Mouse (Mus musculus) Patski (cell line): ENCODE results near the gene Hcn4. TPM values are rescaled to one million over a fixed set of nuclear protein-coding genes. Genes with fewer than 3 reads are reported as not detected.

Source experiments
- ATAC-seq: fragments of 100-300 bp; one replicate; pipeline ENCODE4 v1.8.0; 2021
- CTCF ChIA-PET: fragments of 350-600 bp; sonication (Branson Sonifier 250); formaldehyde crosslinking; loops from one replicate; lab custom pipeline; 2022; ENCODE audit warnings: inconsistent platforms; lab: Charles Lee
- POLR2A ChIA-PET: fragments of 350-600 bp; sonication (Branson Sonifier 250); formaldehyde crosslinking; loops from one replicate; lab custom pipeline; 2022; ENCODE audit warnings: antibody characterized with exemption, inconsistent platforms; lab: Charles Lee
- DNase-seq: peaks from one replicate; pipeline ENCODE4 v3.0.0-alpha.2; 2011; ENCODE audit warnings: low read depth, low spot score
- H3K27me3 ChIP-seq: fragments of 371-371 bp; one replicate; pipeline ENCODE4 v1.5.1; 2021
- CTCF ChIP-seq: fragments of 100-300 bp; IDR thresholded peaks from one replicate; pipeline ENCODE4 v1.5.1; 2021
- in situ Hi-C: fragments of 300-500 bp; cut with MboI; formaldehyde crosslinking; loops from 3 replicates; pipeline ENCODE4 v1.11.1; 2018; ENCODE audit warnings: low pct_unique_long_range_greater_than_20kb, mixed read lengths
- polyA plus RNA-seq: library from polyadenylated mRNA; unstranded; gene quantifications from one replicate; pipeline ENCODE4 v1.2.3, GENCODE M21; 2021

The Hcn4 gene
- polyA plus RNA-seq, 1 experiment from 2014 or later: 0.03 TPM

- CTCF ChIA-PET: interaction anchor here (1.3 kb wide), 1 partner anchor 19 kb away, joined by 3 read pairs; no protein-coding TSS in a partner anchor
- in situ Hi-C loops: no loop called here
- H3K27me3 ChIP-seq: peaks cover 60% of the 10 kb centered on the region
Observed at GRCm38 (mm10) chr9:58847008-58847407, 23.8 kb downstream of the Hcn4 start.

GRCm38 (mm10) chr9:58847676-58848075 is 24.5 kb downstream of the Hcn4 start:
- CTCF ChIA-PET: interaction anchor here (1.3 kb wide), 1 partner anchor 20 kb away, joined by 3 read pairs; no protein-coding TSS in a partner anchor
- no peak for ATAC-seq
- POLR2A ChIA-PET: no interaction called here
- in situ Hi-C loops: no loop called here
- DNase-seq: no peak
- TF ChIP-seq CTCF: no peak
- peaks cover 60% of the 10 kb centered on the region for H3K27me3 ChIP-seq

More at GRCm38 (mm10) chr9:58847008-58847407, 23.8 kb downstream of the Hcn4 start:
- no peak for TF ChIP-seq CTCF
- ATAC-seq (no peak), DNase-seq (no peak)
- POLR2A ChIA-PET: no interaction called here

- DNase-seq: no peak
- no peak for TF ChIP-seq CTCF
- CTCF ChIA-PET: no interaction called here
- POLR2A ChIA-PET: no interaction called here
- peaks cover 55% of the 10 kb centered on the region for H3K27me3 ChIP-seq
- in situ Hi-C loops: loop anchor here (25.0 kb wide), 1 partner anchor 512 kb away; no protein-coding TSS in a partner anchor
- ATAC-seq: no peak
Observed at GRCm38 (mm10) chr9:58849576-58850315, 26.5 kb downstream of the Hcn4 start.

GRCm38 (mm10) chr9:58854931-58855330 is 31.7 kb downstream of the Hcn4 start:
- TF ChIP-seq CTCF: no peak
- DNase-seq (no peak), ATAC-seq (no peak)
- peaks cover 18% of the 10 kb centered on the region for H3K27me3 ChIP-seq
- in situ Hi-C loops: loop anchor here (25.0 kb wide), 1 partner anchor 518 kb away; no protein-coding TSS in a partner anchor
- ChIA-PET POLR2A (no interaction called here), CTCF (no interaction called here)

- POLR2A ChIA-PET: no interaction called here
- CTCF ChIA-PET: no interaction called here
- H3K27me3 ChIP-seq: peaks cover 3% of the 10 kb centered on the region
- DNase-seq (no peak), ATAC-seq (no peak)
- TF ChIP-seq CTCF: no peak
- in situ Hi-C loops: loop anchor here (25.0 kb wide), 1 partner anchor 522 kb away; no protein-coding TSS in a partner anchor
Observed at GRCm38 (mm10) chr9:58859080-58859635, 35.9 kb downstream of the Hcn4 start.

GRCm38 (mm10) chr9:58863826-58864225 is 40.6 kb downstream of the Hcn4 start:
- CTCF ChIA-PET: interaction anchor here (1.8 kb wide), 1 partner anchor 10 kb away, joined by 4 read pairs; no protein-coding TSS in a partner anchor
- TF ChIP-seq CTCF: no peak
- no peaks in the 10 kb centered on the region for H3K27me3 ChIP-seq
- DNase-seq (no peak), ATAC-seq (no peak)
- POLR2A ChIA-PET: interaction anchor here (0.6 kb wide), 1 partner anchor 38 kb away, joined by 3 read pairs; no protein-coding TSS in a partner anchor
- in situ Hi-C loops: loop anchor here (25.0 kb wide), 1 partner anchor 527 kb away; no protein-coding TSS in a partner anchor

DNA sequence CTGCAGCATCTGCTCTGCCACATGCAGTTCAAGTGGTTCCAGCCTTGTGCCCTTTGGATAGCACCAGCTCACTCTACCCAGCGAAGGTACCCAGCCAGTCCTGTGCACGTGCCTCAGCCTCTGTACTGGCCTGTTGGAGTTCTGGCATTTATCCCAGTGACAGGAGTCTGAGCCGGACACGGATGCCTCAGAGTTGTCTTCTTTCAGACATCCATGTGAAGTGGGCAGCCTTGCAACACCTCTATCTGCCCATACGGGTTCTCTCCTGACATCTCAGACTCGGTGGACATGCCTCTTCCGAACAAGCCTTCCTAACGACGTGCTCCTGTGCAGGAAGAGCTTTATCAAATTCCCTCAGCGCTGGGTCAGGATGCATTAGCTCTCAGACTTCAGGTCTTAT is 47.9 kb downstream of the Hcn4 start:
- TF ChIP-seq CTCF: no peak
- ATAC-seq (no peak), DNase-seq (no peak)
- H3K27me3 ChIP-seq: no peaks in the 10 kb centered on the region
- ChIA-PET POLR2A (no interaction called here), CTCF (no interaction called here)
- in situ Hi-C loops: loop anchor here (5.0 to 25.0 kb wide), 4 partner anchors 164 to 534 kb away; no protein-coding TSS in a partner anchor

GRCm38 (mm10) chr9:58873541-58874324 is 50.5 kb downstream of the Hcn4 start:
- TF ChIP-seq CTCF: peak; percentile 83
- DNase-seq (no peak), ATAC-seq (no peak)
- H3K27me3 ChIP-seq: no peaks in the 10 kb centered on the region
- ChIA-PET POLR2A (no interaction called here), CTCF (interaction anchor here (0.9 to 2.0 kb wide), 9 partner anchors 9 to 331 kb away, joined by 3 to 5 read pairs (median 4); no protein-coding TSS in a partner anchor)
- in situ Hi-C loops: loop anchor here (5.0 to 25.0 kb wide), 4 partner anchors 166 to 536 kb away; no protein-coding TSS in a partner anchor

DNA sequence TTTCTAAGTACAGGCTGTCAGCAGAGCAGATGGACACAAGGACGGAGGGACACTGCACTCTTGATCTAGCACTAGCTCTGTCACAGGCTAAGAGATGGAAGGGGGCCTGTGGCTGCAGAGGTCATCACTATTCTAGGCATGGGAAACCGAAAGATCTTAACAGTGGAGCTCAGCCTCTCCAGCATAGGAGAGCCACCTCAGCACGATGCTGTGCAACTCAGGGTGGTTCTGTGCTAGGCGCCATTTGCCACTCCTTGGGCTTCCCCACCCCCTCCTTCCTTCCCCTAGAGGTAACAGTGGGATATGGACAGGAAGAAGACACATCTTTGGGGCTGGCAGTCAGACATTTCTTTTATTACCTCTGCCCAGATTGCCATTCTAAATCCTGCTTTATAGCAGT is 51.1 kb downstream of the Hcn4 start:
- DNase-seq: no peak
- no peak for ATAC-seq
- H3K27me3 ChIP-seq: no peaks in the 10 kb centered on the region
- ChIA-PET CTCF (interaction anchor here (0.9 to 2.0 kb wide), 6 partner anchors 17 to 331 kb away, joined by 3 to 5 read pairs (median 4); no protein-coding TSS in a partner anchor), POLR2A (no interaction called here)
- TF ChIP-seq CTCF: no peak
- in situ Hi-C loops: loop anchor here (5.0 to 25.0 kb wide), 4 partner anchors 167 to 537 kb away; no protein-coding TSS in a partner anchor

GRCm38 (mm10) chr9:58875439-58875838 is 52.2 kb downstream of the Hcn4 start:
- POLR2A ChIA-PET: no interaction called here
- no peaks in the 10 kb centered on the region for H3K27me3 ChIP-seq
- CTCF ChIA-PET: interaction anchor here (1.4 to 1.6 kb wide), 2 partner anchors 16 to 100 kb away, joined by 4 read pairs; no protein-coding TSS in a partner anchor
- in situ Hi-C loops: loop anchor here (10.0 kb wide), 2 partner anchors 301 to 331 kb away; no protein-coding TSS in a partner anchor
- no peak for DNase-seq
- ATAC-seq: no peak
- TF ChIP-seq CTCF: no peak
